Mouse (Mus musculus) limb, embryonic 12.5 days (tissue): ENCODE data around the gene Fam196b. TPM values are rescaled to one million over a fixed set of nuclear protein-coding genes. Genes with fewer than 3 reads are reported as not detected.

ENCODE experiments used
- ATAC-seq: fragments of 200-750 bp; cut with Nextera tagmentation; 2 replicates; pipeline ENCODE4 v1.8.0; 2017; ENCODE audit warnings: low read depth, moderate TSS enrichment; ENCODE audit not compliant: insufficient number of reproducible peaks, insufficient read depth, low FRiP score, low TSS enrichment
- H3K27ac ChIP-seq: fragments of 300-500 bp; sonication (generic); 2 replicates; pipeline ENCODE4 v1.5.1; 2016; ENCODE audit warnings: mild to moderate bottlenecking, moderate library complexity
- H3K27me3 ChIP-seq: fragments of 300-500 bp; sonication (generic); 2 replicates; pipeline ENCODE4 v1.6.1; 2016; ENCODE audit warnings: mild to moderate bottlenecking, moderate library complexity
- H3K36me3 ChIP-seq: fragments of 300-500 bp; sonication (generic); 2 replicates; pipeline ENCODE4 v1.6.1; 2016; ENCODE audit warnings: mild to moderate bottlenecking, moderate library complexity
- H3K4me1 ChIP-seq: fragments of 300-500 bp; sonication (generic); replicated peaks from 2 replicates; pipeline ENCODE4 v1.6.1; 2016
- H3K4me2 ChIP-seq: fragments of 300-500 bp; sonication (generic); 2 replicates; pipeline ENCODE4 v1.6.1; 2016; ENCODE audit warnings: mild to moderate bottlenecking, moderate library complexity
- H3K4me3 ChIP-seq: fragments of 300-500 bp; sonication (generic); replicated peaks from 2 replicates; pipeline ENCODE4 v1.5.1; 2016; ENCODE audit warnings: mild to moderate bottlenecking
- H3K9ac ChIP-seq: fragments of 300-500 bp; sonication (generic); replicated peaks from 2 replicates; pipeline ENCODE4 v1.6.1; 2016; ENCODE audit warnings: mild to moderate bottlenecking, moderate library complexity
- H3K9me3 ChIP-seq: fragments of 300-500 bp; sonication (generic); 2 replicates; pipeline ENCODE4 v1.6.1; 2016; ENCODE audit warnings: mild to moderate bottlenecking, moderate library complexity
- WGBS: fragments of 180-500 bp; shearing (Covaris S2); methylation state at CpG from one replicate; pipeline ENCODE4 v1.1.7; 2016; 5-methylcytosine and 5-hydroxymethylcytosine counted together
- polyA plus RNA-seq: library from polyadenylated mRNA; unstranded; fragments of >200 nt; fragmentation: Nextera tagmentation; extraction: Ambion mirVana; gene quantifications from 2 replicates; pipeline ENCODE4 v1.2.1, GENCODE M21; 2016

Fam196b gene
- polyA plus RNA-seq, 1 experiment from 2014 or later, result 1.2 TPM

GRCm38 (mm10) chr11:34299550-34299949 is 15.1 kb upstream of the Fam196b start:
- H3K27me3 ChIP-seq, result no peaks in the 10 kb centered on the region
- no peak for ATAC-seq
- no peak overlapping the region for H3K27ac ChIP-seq
- 77% methylated on average over 1 of the region's 1 CpGs for WGBS
- H3K9me3 ChIP-seq, result no peaks in the 10 kb centered on the region
- H3K36me3 ChIP-seq, result no peaks in the 10 kb centered on the region
- H3K9ac ChIP-seq, result no peak overlapping the region
- H3K4me3 ChIP-seq, result no peak overlapping the region
- no peak overlapping the region for H3K4me2 ChIP-seq
- no peaks in the 10 kb centered on the region; the same call in 1 of the 2 replicates for H3K4me1 ChIP-seq

GRCm38 (mm10) chr11:34300064-34300463 is 14.6 kb upstream of the Fam196b start:
- no peak overlapping the region for H3K9ac ChIP-seq
- 89% methylated on average over 7 of the region's 7 CpGs for WGBS
- no peak for ATAC-seq
- H3K27me3 ChIP-seq, result no peaks in the 10 kb centered on the region
- H3K4me1 ChIP-seq, result no peaks in the 10 kb centered on the region; the same call in 1 of the 2 replicates
- H3K4me2 ChIP-seq, result no peak overlapping the region
- no peak overlapping the region for H3K27ac ChIP-seq
- H3K9me3 ChIP-seq, result no peaks in the 10 kb centered on the region
- no peak overlapping the region for H3K4me3 ChIP-seq
- H3K36me3 ChIP-seq, result no peaks in the 10 kb centered on the region

- Histone ChIP-seq H3K9ac (no peak overlapping the region), H3K27me3 (no peaks in the 10 kb centered on the region), H3K36me3 (no peaks in the 10 kb centered on the region), H3K4me2 (no peak overlapping the region), H3K9me3 (no peaks in the 10 kb centered on the region), H3K4me1 (no peaks in the 10 kb centered on the region; the same call in 1 of the 2 replicates), H3K27ac (no peak overlapping the region), H3K4me3 (no peak overlapping the region)
- WGBS, result 81% methylated on average over 3 of the region's 3 CpGs
- no peak for ATAC-seq
Measured at GRCm38 (mm10) chr11:34306231-34306630, 8.4 kb upstream of the Fam196b start.

GRCm38 (mm10) chr11:34308731-34309130 is 5.9 kb upstream of the Fam196b start:
- Histone ChIP-seq H3K9ac (no peak overlapping the region), H3K4me1 (peaks cover 5% of the 10 kb centered on the region; the same call in 1 of the 2 replicates), H3K27me3 (no peaks in the 10 kb centered on the region), H3K4me3 (no peak overlapping the region), H3K27ac (no peak overlapping the region), H3K9me3 (no peaks in the 10 kb centered on the region), H3K4me2 (no peak overlapping the region), H3K36me3 (no peaks in the 10 kb centered on the region)
- WGBS, result 87% methylated on average over 3 of the region's 3 CpGs
- ATAC-seq, result no peak

- Histone ChIP-seq H3K4me2 (no peak overlapping the region), H3K4me3 (no peak overlapping the region), H3K27ac (no peak overlapping the region), H3K4me1 (peaks cover 5% of the 10 kb centered on the region; the same call in 1 of the 2 replicates), H3K27me3 (no peaks in the 10 kb centered on the region), H3K36me3 (no peaks in the 10 kb centered on the region), H3K9ac (no peak overlapping the region), H3K9me3 (no peaks in the 10 kb centered on the region)
- 76% methylated on average over 2 of the region's 2 CpGs for WGBS
- ATAC-seq, result no peak
Measured at GRCm38 (mm10) chr11:34309360-34309759, 5.3 kb upstream of the Fam196b start.

GRCm38 (mm10) chr11:34311717-34312116 is 2.9 kb upstream of the Fam196b start:
- WGBS, result 63% methylated on average over 5 of the region's 5 CpGs
- no peak for ATAC-seq
- Histone ChIP-seq H3K27me3 (no peaks in the 10 kb centered on the region; the same call in 1 of the 2 replicates), H3K4me2 (no peak overlapping the region), H3K4me3 (no peak overlapping the region), H3K4me1 (peaks cover 17% of the 10 kb centered on the region), H3K27ac (no peak overlapping the region), H3K36me3 (no peaks in the 10 kb centered on the region), H3K9ac (no peak overlapping the region), H3K9me3 (no peaks in the 10 kb centered on the region)

GRCm38 (mm10) chr11:34312208-34312607 is 2.4 kb upstream of the Fam196b start:
- H3K4me3 ChIP-seq, result no peak overlapping the region
- no peak for ATAC-seq
- H3K27me3 ChIP-seq, result no peaks in the 10 kb centered on the region; the same call in 1 of the 2 replicates
- peaks cover 17% of the 10 kb centered on the region for H3K4me1 ChIP-seq
- H3K9ac ChIP-seq, result no peak overlapping the region
- 76% methylated on average over 7 of the region's 7 CpGs for WGBS
- no peaks in the 10 kb centered on the region for H3K9me3 ChIP-seq
- no peaks in the 10 kb centered on the region for H3K36me3 ChIP-seq
- no peak overlapping the region for H3K4me2 ChIP-seq
- no peak overlapping the region for H3K27ac ChIP-seq

GRCm38 (mm10) chr11:34315383-34315782 is 761 bp downstream of the Fam196b start:
- Histone ChIP-seq H3K27me3 (no peaks in the 10 kb centered on the region; the same call in 1 of the 2 replicates), H3K9me3 (no peaks in the 10 kb centered on the region), H3K4me2 (peak overlapping the region; percentile 56), H3K4me1 (peaks cover 22% of the 10 kb centered on the region), H3K9ac (no peak overlapping the region), H3K4me3 (peak overlapping the region; percentile 32), H3K36me3 (no peaks in the 10 kb centered on the region), H3K27ac (no peak overlapping the region)
- 35% methylated on average over 5 of the region's 5 CpGs for WGBS
- ATAC-seq, result no peak

GRCm38 (mm10) chr11:34316176-34316575 is 1.6 kb downstream of the Fam196b start:
- Histone ChIP-seq H3K27ac (no peak overlapping the region), H3K4me2 (peak overlapping the region; percentile 56; the same call in 1 of the 2 replicates), H3K27me3 (no peaks in the 10 kb centered on the region; the same call in 1 of the 2 replicates), H3K9me3 (no peaks in the 10 kb centered on the region), H3K4me1 (peaks cover 22% of the 10 kb centered on the region), H3K36me3 (no peaks in the 10 kb centered on the region), H3K4me3 (no peak overlapping the region), H3K9ac (no peak overlapping the region)
- ATAC-seq, result no peak
- WGBS, result 47% methylated on average over 10 of the region's 10 CpGs

- Histone ChIP-seq H3K9ac (no peak overlapping the region), H3K4me2 (no peak overlapping the region), H3K4me3 (no peak overlapping the region), H3K36me3 (no peaks in the 10 kb centered on the region), H3K27me3 (no peaks in the 10 kb centered on the region; the same call in 1 of the 2 replicates), H3K9me3 (no peaks in the 10 kb centered on the region), H3K27ac (no peak overlapping the region), H3K4me1 (peaks cover 22% of the 10 kb centered on the region)
- WGBS, result 85% methylated on average over 8 of the region's 8 CpGs
- ATAC-seq, result no peak
Measured at GRCm38 (mm10) chr11:34317001-34317400, 2.4 kb downstream of the Fam196b start.

GRCm38 (mm10) chr11:34319282-34319681 is 4.7 kb downstream of the Fam196b start:
- ATAC-seq, result no peak
- H3K9me3 ChIP-seq, result no peaks in the 10 kb centered on the region
- H3K27ac ChIP-seq, result no peak overlapping the region
- H3K4me2 ChIP-seq, result no peak overlapping the region
- no peaks in the 10 kb centered on the region for H3K36me3 ChIP-seq
- no peak overlapping the region for H3K9ac ChIP-seq
- peaks cover 16% of the 10 kb centered on the region for H3K4me1 ChIP-seq
- WGBS, result 80% methylated on average over 1 of the region's 1 CpGs
- no peaks in the 10 kb centered on the region; the same call in 1 of the 2 replicates for H3K27me3 ChIP-seq
- no peak overlapping the region for H3K4me3 ChIP-seq

- 78% methylated on average over 8 of the region's 8 CpGs for WGBS
- Histone ChIP-seq H3K27ac (no peak overlapping the region), H3K9me3 (no peaks in the 10 kb centered on the region), H3K36me3 (no peaks in the 10 kb centered on the region), H3K27me3 (no peaks in the 10 kb centered on the region), H3K4me1 (0 out of 2 replicates have a peak, but pooled peaks cover 5% of the 10 kb centered on the region), H3K9ac (no peak overlapping the region), H3K4me3 (no peak overlapping the region), H3K4me2 (no peak overlapping the region)
- no peak for ATAC-seq
Measured at GRCm38 (mm10) chr11:34323664-34324063, 9.0 kb downstream of the Fam196b start.
